Mouse (Mus musculus) midbrain, embryonic 10.5 days (tissue): ENCODE data around the gene Gm9733. TPM values are rescaled to one million over a fixed set of nuclear protein-coding genes. Genes with fewer than 3 reads are reported as not detected.
"Not testable (repeated sequence)": the region's sequence is repeated elsewhere in the genome, so short reads cannot be mapped to it uniquely, and the experiment has no call there.

Experiments
- DNase-seq: peaks from one replicate; pipeline ENCODE4 v3.0.0-alpha.2; 2017; ENCODE audit warnings: low spot score
- H3K27ac ChIP-seq: fragments of 300-500 bp; sonication (generic); replicated peaks from 2 replicates; pipeline ENCODE4 v1.5.1; 2016; ENCODE audit warnings: mild to moderate bottlenecking
- H3K27me3 ChIP-seq: fragments of 300-500 bp; sonication (generic); 2 replicates; pipeline ENCODE4 v1.6.1; 2016; ENCODE audit warnings: low read depth, mild to moderate bottlenecking; ENCODE audit not compliant: poor library complexity, severe bottlenecking
- H3K36me3 ChIP-seq: fragments of 300-500 bp; sonication (generic); 2 replicates; pipeline ENCODE4 v1.6.1; 2016; ENCODE audit warnings: mild to moderate bottlenecking, moderate library complexity
- H3K4me1 ChIP-seq: fragments of 300-500 bp; sonication (generic); 2 replicates; pipeline ENCODE4 v1.6.1; 2016
- H3K4me3 ChIP-seq: fragments of 300-500 bp; sonication (generic); 2 replicates; pipeline ENCODE4 v1.5.1; 2016; ENCODE audit warnings: mild to moderate bottlenecking, moderate library complexity
- H3K9me3 ChIP-seq: fragments of 300-500 bp; sonication (generic); replicated peaks from 2 replicates; pipeline ENCODE4 v1.6.1; 2016; ENCODE audit warnings: mild to moderate bottlenecking
- WGBS: fragments of 180-500 bp; shearing (Covaris S2); methylation state at CpG from one replicate; pipeline ENCODE4 v1.1.7; 2016; 5-methylcytosine and 5-hydroxymethylcytosine counted together
- polyA plus RNA-seq: library from polyadenylated mRNA; unstranded; fragments of >200 nt; fragmentation: Nextera tagmentation; extraction: Ambion mirVana; gene quantifications from 2 replicates; pipeline ENCODE4 v1.2.1, GENCODE M21; 2016

Gene Gm9733
- polyA plus RNA-seq: not detected in 2 replicates

DNA sequence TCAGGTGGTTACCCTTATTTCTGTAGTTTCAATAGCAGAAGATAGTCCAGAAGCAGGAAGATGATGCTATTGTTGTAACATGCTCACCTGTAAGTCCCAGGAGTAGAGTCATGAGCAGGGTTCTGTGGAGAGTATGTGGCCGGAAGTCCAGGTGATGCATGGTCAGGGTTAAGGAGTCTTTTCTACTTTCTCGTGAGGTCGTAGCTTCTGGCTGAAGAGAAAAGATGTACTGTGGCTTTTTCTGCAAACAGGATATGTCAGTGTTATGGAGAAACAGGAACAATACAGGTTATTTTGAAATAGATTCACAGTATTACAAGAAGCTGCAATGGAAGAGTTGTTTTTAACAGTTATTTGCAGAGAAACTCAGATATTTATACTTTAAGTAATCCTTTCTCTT lies at the start of gene Gm9733:
Gene Gm9733, minus strand, starts transcription at position 240 of the 400 bp plus-strand sequence.
- Histone ChIP-seq H3K9me3 (peaks cover 5% of the 10 kb centered on the region; the same call in 1 of the 2 replicates), H3K27me3 (no peaks in the 10 kb centered on the region), H3K4me1 (no peaks in the 10 kb centered on the region), H3K36me3 (no peaks in the 10 kb centered on the region), H3K4me3 (no peak within 1 kb of the TSS), H3K27ac (no peak within 1 kb of the TSS)
- WGBS: 90% methylated on average over 3 of the region's 3 CpGs
- DNase-seq: no peak

DNA sequence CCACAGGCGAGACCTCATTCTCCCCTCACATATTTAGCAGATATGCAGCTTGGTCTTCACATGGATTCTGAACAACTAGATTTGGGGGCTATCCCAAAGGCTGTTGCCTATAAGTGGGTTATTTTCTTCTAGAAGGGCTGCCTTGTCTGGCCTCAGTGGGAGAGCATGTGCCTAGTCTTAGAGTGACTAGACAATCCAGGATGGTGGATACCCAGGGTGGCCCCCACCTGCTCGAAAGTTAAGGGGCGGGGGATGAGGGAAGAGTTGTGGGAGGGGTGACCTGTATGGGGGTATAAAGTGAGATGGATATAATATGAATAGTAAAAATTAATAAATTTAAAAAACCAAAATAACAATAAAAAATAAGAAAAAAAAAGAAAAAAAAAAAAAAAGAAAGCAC lies 23.6 kb upstream of the Gm9733 start:
- not testable (repeated sequence) for H3K27ac ChIP-seq, DNase-seq, H3K4me3 ChIP-seq, H3K9me3 ChIP-seq, H3K27me3 ChIP-seq, H3K4me1 ChIP-seq, H3K36me3 ChIP-seq
- 82% methylated on average over 3 of the region's 3 CpGs for WGBS

DNA sequence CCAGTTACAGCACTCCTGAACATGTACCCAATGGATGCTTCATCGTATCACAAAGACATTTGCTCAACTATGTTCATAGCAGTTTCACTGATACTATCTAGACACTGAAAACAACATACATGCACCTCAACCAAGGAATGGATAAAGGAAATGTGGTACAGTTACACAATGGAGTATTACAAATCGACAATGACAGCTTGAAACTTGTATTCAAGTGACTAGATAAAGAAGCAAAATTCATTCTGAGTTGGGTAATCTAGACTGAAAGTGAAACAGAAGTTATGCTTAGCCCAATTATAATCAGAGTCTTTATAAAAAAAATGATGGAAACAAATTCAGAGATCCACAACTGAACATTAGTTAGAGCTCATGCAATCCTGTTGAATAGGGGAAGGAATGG lies 18.2 kb upstream of the Gm9733 start:
- DNase-seq, H3K9me3 ChIP-seq, H3K4me3 ChIP-seq, H3K27ac ChIP-seq, H3K4me1 ChIP-seq, H3K27me3 ChIP-seq, H3K36me3 ChIP-seq: not testable (repeated sequence)
- whole genome bisulfite sequencing: 92% methylated on average over 1 of the region's 2 CpGs

GRCm38 (mm10) chr3:15345606-15346005 lies 13.5 kb upstream of the Gm9733 start:
- not testable (repeated sequence) for H3K27me3 ChIP-seq, H3K4me3 ChIP-seq, H3K36me3 ChIP-seq, H3K27ac ChIP-seq, H3K4me1 ChIP-seq, DNase-seq, H3K9me3 ChIP-seq
- WGBS: 81% methylated on average over 3 of the region's 3 CpGs

GRCm38 (mm10) chr3:15340287-15340686 lies 8.2 kb upstream of the Gm9733 start:
- no peak for DNase-seq
- Histone ChIP-seq H3K4me3 (no peak overlapping the region), H3K9me3 (no peaks in the 10 kb centered on the region), H3K4me1 (no peaks in the 10 kb centered on the region), H3K27ac (no peak overlapping the region), H3K27me3 (no peaks in the 10 kb centered on the region), H3K36me3 (no peaks in the 10 kb centered on the region)
- WGBS: 77% methylated on average over 1 of the region's 1 CpGs

DNA sequence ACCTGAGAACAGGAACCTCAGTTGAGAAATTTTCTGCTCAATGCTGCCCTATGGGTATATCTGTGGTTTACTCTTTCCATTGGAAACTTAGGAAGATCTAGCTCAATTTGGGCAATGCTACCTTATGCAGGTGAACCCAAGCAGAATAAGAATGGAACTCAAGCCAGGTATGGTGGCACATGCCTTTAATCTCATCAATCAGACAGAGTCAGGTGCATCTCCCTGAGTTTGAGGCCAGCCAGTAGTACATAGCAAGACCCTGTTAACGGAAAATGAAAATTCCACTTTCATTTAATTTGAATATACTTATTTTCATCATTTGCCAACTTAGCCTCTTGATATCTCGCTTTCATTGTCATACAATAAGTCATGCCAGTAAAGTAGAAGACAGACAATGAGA lies 2.1 kb upstream of the Gm9733 start:
- no peak for DNase-seq
- Histone ChIP-seq H3K4me1 (no peaks in the 10 kb centered on the region), H3K9me3 (peaks cover 5% of the 10 kb centered on the region; the same call in 1 of the 2 replicates), H3K27ac (no peak overlapping the region), H3K4me3 (no peak overlapping the region), H3K27me3 (no peaks in the 10 kb centered on the region), H3K36me3 (no peaks in the 10 kb centered on the region)
- 72% methylated on average over 2 of the region's 2 CpGs for WGBS

- H3K27me3 ChIP-seq: no peaks in the 10 kb centered on the region
- H3K4me1 ChIP-seq: no peaks in the 10 kb centered on the region
- H3K4me3 ChIP-seq: no peak overlapping the region
- peaks cover 5% of the 10 kb centered on the region; the same call in 1 of the 2 replicates for H3K9me3 ChIP-seq
- H3K36me3 ChIP-seq: no peaks in the 10 kb centered on the region
- no peak overlapping the region for H3K27ac ChIP-seq
- DNase-seq: no peak
- WGBS: 69% methylated on average over 3 of the region's 3 CpGs
Measured at GRCm38 (mm10) chr3:15331545-15331944, 557 bp downstream of the Gm9733 start.

- Histone ChIP-seq H3K27me3 (no peaks in the 10 kb centered on the region), H3K9me3 (peaks cover 5% of the 10 kb centered on the region; the same call in 1 of the 2 replicates), H3K4me3 (no peak overlapping the region), H3K36me3 (no peaks in the 10 kb centered on the region), H3K27ac (no peak overlapping the region), H3K4me1 (no peaks in the 10 kb centered on the region)
- no peak for DNase-seq
Measured at GRCm38 (mm10) chr3:15329549-15329948, 2.6 kb downstream of the Gm9733 start.

DNA sequence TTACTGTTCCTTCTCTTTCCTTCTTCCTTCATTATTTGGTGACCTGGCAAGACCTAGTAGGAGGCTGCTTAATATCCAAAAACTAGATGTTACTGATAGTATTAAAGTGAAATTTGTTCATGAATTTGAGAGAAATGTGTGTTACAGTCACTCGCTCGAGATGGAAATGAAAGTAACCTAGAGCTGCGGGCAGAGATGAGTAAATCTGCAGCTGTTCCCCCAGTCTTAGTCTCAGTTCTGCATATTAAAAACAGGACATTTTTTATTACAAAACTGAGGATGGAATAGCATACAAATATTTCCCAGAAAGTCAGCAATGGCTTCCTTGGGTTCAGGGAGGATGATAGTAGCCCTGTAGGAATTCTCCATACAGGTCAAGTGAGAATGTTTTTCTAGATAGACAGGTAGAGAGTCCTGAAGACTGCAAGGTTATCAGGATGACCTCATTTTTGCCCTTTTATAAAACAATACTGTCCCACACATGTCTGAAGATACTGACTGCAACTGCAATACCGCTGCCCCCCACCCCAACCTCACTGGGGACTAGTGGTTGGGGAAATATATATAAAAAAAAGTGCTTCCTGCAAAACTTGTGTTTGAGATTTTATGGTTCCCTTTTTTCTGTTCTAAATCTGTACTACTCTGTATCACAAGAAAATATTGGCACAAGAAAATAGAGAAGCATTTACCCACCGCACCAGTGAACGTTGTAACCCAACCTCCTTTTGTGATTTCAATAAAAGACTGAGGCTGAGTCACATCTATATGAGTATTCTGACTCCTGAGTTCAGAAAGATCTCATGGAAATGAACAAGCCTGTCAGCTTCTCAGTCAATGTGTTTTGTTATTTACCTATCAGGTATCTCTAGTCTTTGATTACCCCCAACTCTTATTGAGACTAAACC lies 47.4 kb downstream of the Gm9733 start:
- Histone ChIP-seq H3K9me3 (no peaks in the 10 kb centered on the region), H3K27ac (no peak overlapping the region), H3K4me3 (no peak overlapping the region), H3K4me1 (no peaks in the 10 kb centered on the region), H3K27me3 (no peaks in the 10 kb centered on the region), H3K36me3 (no peaks in the 10 kb centered on the region)
- DNase-seq: no peak
- 93% methylated on average over 6 of the region's 6 CpGs for WGBS

DNA sequence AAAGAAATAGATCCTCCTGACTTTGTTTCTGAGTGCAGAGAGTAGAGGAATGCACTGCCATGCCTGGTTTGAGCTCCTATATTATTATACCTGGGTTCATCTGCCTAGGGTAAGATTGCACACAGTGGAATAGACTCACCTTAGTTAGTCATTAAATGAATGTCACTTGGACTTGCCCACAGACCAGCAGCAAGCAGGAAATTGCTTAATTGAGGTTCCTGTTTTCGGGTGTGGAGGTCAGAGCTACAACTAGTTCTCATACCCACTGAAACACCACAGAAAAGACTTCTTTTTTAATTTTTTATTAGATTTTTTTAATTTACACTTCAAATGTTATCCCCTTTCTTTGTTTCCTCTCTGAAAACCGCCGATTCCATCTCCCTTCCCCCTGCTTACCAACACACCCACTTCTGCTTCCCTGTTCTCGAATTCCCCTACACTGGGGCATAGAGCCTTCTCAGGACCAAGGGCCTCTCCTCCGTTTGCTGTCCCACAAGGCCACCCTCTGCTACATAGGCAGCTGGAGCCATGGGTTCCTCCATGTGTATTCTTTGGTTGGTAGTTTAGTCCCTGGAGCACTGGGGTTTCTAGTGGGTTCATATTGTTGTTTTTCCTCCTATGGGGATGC lies 56.1 kb downstream of the Gm9733 start:
- no peaks in the 10 kb centered on the region for H3K9me3 ChIP-seq
- no peaks in the 10 kb centered on the region for H3K4me1 ChIP-seq
- DNase-seq: no peak
- H3K4me3 ChIP-seq: no peak overlapping the region
- no peak overlapping the region for H3K27ac ChIP-seq
- H3K36me3 ChIP-seq: no peaks in the 10 kb centered on the region
- H3K27me3 ChIP-seq: no peaks in the 10 kb centered on the region
- 85% methylated on average over 5 of the region's 5 CpGs for WGBS

- no peaks in the 10 kb centered on the region for H3K36me3 ChIP-seq
- peaks cover 5% of the 10 kb centered on the region; the same call in 1 of the 2 replicates for H3K9me3 ChIP-seq
- no peak overlapping the region for H3K4me3 ChIP-seq
- WGBS: 11% methylated on average over 3 of the region's 3 CpGs
- DNase-seq: no peak
- H3K27me3 ChIP-seq: no peaks in the 10 kb centered on the region
- no peaks in the 10 kb centered on the region for H3K4me1 ChIP-seq
- no peak overlapping the region for H3K27ac ChIP-seq
Measured at GRCm38 (mm10) chr3:15264450-15264849, 67.7 kb downstream of the Gm9733 start.

GRCm38 (mm10) chr3:15255726-15256125 lies 76.4 kb downstream of the Gm9733 start:
- Histone ChIP-seq H3K27ac (no peak overlapping the region), H3K27me3 (no peaks in the 10 kb centered on the region), H3K36me3 (no peaks in the 10 kb centered on the region), H3K9me3 (no peaks in the 10 kb centered on the region), H3K4me3 (no peak overlapping the region), H3K4me1 (no peaks in the 10 kb centered on the region)
- no peak for DNase-seq
- whole genome bisulfite sequencing: 77% methylated on average over 6 of the region's 6 CpGs
